Mouse (Mus musculus) liver, embryonic 18 days (tissue): ENCODE data around the gene Arf5. TPM values are rescaled to one million over a fixed set of nuclear protein-coding genes. Genes with fewer than 3 reads are reported as not detected.

ENCODE experiments used
- polyA plus RNA-seq: library from polyadenylated mRNA; depleted of rRNA; stranded (reverse); fragments of >200 nt; gene quantifications from 2 replicates; pipeline ENCODE4 v1.2.3, GENCODE M21; 2012; rRNA removed

The Arf5 gene
- 207 and 226 TPM in 2 replicates for polyA plus RNA-seq

DNA sequence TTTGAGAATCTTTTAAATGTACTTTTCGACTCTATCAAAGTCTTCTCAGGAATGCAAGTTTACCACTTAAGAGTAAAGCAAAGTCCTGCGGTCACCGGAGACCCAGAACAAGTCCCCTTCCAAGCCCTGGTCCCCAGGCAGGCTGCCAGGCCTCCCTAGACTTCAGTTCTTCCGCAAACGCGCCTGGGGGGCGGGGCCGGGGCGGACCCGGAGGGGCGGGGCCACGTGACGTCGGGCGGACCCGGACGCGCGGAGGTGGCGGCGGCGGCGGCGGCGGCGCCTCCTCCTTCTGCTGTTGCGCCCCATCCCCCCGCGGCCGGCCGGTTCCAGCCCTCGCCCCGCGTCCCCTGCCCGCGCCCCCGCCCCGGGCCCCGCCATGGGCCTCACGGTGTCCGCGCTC is at the start of gene Arf5:
TSS of gene Arf5 (plus strand) at position 248 of the 400 bp plus-strand sequence.

GRCm38 (mm10) chr6:28397681-28398203 is 25.6 kb upstream of the Arf5 start, which contains the start of gene Zfp800:
Gene Zfp800, minus strand, starts transcription at chr6:28398005.

GRCm38 (mm10) chr6:28427096-28427839 is 3.9 kb downstream of the Arf5 start, which contains the start of gene Fscn3:
Gene Fscn3, plus strand, starts transcription at chr6:28427789.

GRCm38 (mm10) chr6:28428290-28428689 is 4.9 kb downstream of the Arf5 start, which contains the start of gene Gcc1:
Gene Gcc1, minus strand, starts transcription at chr6:28428390.

GRCm38 (mm10) chr6:28449253-28449652 is 25.9 kb downstream of the Arf5 start, which contains the start of gene Pax4:
Gene Pax4, minus strand, starts transcription at chr6:28449353.

DNA sequence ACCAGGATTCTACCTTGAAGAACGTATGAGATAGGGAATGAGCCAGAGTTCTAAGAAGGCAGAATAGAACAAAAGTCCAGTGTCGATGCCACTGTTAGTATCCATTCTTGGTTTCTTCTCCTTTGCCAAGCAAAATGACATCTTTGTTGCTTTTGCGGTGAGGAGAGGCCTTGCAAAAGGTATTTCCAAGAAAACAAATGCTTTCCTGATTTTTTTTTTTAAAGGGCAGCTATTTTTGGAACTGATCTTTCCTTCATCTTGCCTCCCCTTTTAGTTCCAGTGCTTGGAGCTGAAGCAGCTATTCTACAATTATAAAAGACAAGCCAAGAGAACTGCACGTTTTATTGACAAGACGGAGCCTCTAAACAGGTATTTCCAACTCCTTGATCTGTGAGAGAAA is 51.5 kb downstream of the Arf5 start, which contains the start of gene Snd1:
TSS of gene Snd1 (plus strand) at position 301 of the 400 bp plus-strand sequence.

Other genes starting within 250 kb of the Arf5 start
- gene Zfp800, start 25.6 kb upstream of the Arf5 start, polyA plus RNA-seq: 5.5 and 6.2 TPM in 2 replicates
- 0.08 and 0.10 TPM in 2 replicates for gene Fscn3, start 4.2 kb downstream of the Arf5 start, polyA plus RNA-seq
- gene Gcc1, start 4.8 kb downstream of the Arf5 start, polyA plus RNA-seq: 3.6 and 4.1 TPM in 2 replicates
- not detected in 2 replicates for gene Pax4, start 25.8 kb downstream of the Arf5 start, polyA plus RNA-seq
- gene Snd1, start 51.6 kb downstream of the Arf5 start, polyA plus RNA-seq: 46.8 and 57.0 TPM in 2 replicates